Mouse (Mus musculus) hindbrain, embryonic 16.5 days (tissue): ENCODE results near the gene Bean1. TPM values are rescaled to one million over a fixed set of nuclear protein-coding genes. Genes with fewer than 3 reads are reported as not detected.

Source experiments
- ATAC-seq: fragments of 200-750 bp; cut with Nextera tagmentation; 2 replicates; pipeline ENCODE4 v1.8.0; 2017; ENCODE audit warnings: moderate TSS enrichment, moderate library complexity
- H3K27ac ChIP-seq: fragments of 300-500 bp; sonication (generic); 2 replicates; pipeline ENCODE4 v1.5.1; 2014; ENCODE audit warnings: low read depth, mild to moderate bottlenecking, control low read depth, low read length, moderate library complexity
- H3K27me3 ChIP-seq: fragments of 300-500 bp; sonication (generic); replicated peaks from 2 replicates; pipeline ENCODE4 v1.6.1; 2014; ENCODE audit warnings: low read length; ENCODE audit not compliant: control insufficient read depth, insufficient read depth
- H3K36me3 ChIP-seq: fragments of 300-500 bp; sonication (generic); 2 replicates; pipeline ENCODE4 v1.6.1; 2014; ENCODE audit warnings: mild to moderate bottlenecking, low read length, moderate library complexity, mixed read lengths; ENCODE audit not compliant: control insufficient read depth, insufficient read depth
- H3K4me1 ChIP-seq: fragments of 300-500 bp; sonication (generic); 2 replicates; pipeline ENCODE4 v1.6.1; 2014; ENCODE audit warnings: low read depth, low read length; ENCODE audit not compliant: control insufficient read depth, insufficient read depth
- H3K4me2 ChIP-seq: fragments of 300-500 bp; sonication (generic); 2 replicates; pipeline ENCODE4 v1.6.1; 2014; ENCODE audit warnings: mild to moderate bottlenecking, low read length, control low read depth, moderate library complexity
- H3K4me3 ChIP-seq: fragments of 300-500 bp; sonication (generic); 2 replicates; pipeline ENCODE4 v1.5.1; 2014; ENCODE audit warnings: mild to moderate bottlenecking, low read length, control low read depth, moderate library complexity
- H3K9ac ChIP-seq: fragments of 300-500 bp; sonication (generic); 2 replicates; pipeline ENCODE4 v1.6.1; 2014; ENCODE audit warnings: low read depth, mild to moderate bottlenecking, control low read depth, low read length, moderate library complexity
- H3K9me3 ChIP-seq: fragments of 300-500 bp; sonication (generic); 2 replicates; pipeline ENCODE4 v1.6.1; 2014; ENCODE audit warnings: mild to moderate bottlenecking, low read length, moderate library complexity; ENCODE audit not compliant: control insufficient read depth
- WGBS: fragments of 180-500 bp; shearing (Covaris S2); extraction: QIAGEN DNeasy Blood & Tissue Kit; methylation state at CpG from one replicate; pipeline ENCODE4 v1.1.7; 2014; 5-methylcytosine and 5-hydroxymethylcytosine counted together
- polyA plus RNA-seq: library from polyadenylated mRNA; unstranded; fragments of >200 nt; fragmentation: Nextera tagmentation; extraction: Ambion mirVana; gene quantifications from 2 replicates; pipeline ENCODE4 v1.2.1, GENCODE M21; 2015

Gene Bean1
- polyA plus RNA-seq, 1 experiment from 2014 or later: 8.8 TPM

DNA sequence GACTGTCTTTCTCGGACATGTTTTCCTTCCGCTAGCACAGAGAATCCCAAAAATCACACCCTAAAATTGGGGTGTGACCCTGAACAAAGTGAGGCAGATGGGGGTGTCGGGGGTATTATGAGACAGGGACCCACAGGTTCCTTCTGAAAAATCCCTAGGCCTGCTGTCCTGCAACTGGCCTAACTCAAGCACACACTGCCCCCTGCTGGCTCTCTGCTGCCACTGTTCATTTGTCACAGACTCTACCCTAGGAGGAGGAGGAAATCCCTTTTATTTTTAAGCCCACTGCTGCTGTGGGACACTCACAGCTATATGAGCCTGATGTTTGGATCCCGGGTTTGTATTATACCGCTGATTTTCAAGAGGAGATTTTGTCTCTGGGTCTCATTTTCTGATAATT, 49.6 kb downstream of the Bean1 start:
- Histone ChIP-seq H3K27ac (no peak overlapping the region), H3K4me2 (no peak overlapping the region), H3K4me3 (no peak overlapping the region), H3K9ac (no peak overlapping the region), H3K27me3 (no peaks in the 10 kb centered on the region), H3K4me1 (no peaks in the 10 kb centered on the region), H3K9me3 (peaks cover 11% of the 10 kb centered on the region), H3K36me3 (peaks cover 9% of the 10 kb centered on the region)
- ATAC-seq: peak; percentile 66; the same call in 1 of the 2 replicates
- WGBS: 40% methylated on average over 5 of the region's 5 CpGs

DNA sequence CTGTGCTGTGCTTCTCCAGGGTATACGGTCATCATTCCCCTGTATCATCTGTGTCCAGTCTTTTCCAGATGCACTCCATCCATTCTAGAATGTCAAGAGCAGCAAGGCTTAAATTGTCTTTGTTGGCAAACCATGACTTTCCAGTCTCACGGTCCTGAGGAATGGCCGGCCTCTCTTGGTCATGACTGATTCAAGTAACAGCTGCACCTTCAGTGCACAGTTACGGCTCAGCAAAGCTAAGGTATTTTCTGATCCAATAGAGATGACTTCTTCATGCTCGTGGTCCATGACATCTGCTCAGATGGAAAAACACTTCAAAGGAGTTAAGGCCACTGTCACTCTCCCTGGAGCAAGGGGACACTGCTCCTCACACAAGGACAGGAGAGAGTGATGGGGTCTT, 56.8 kb downstream of the Bean1 start:
- Histone ChIP-seq H3K4me1 (no peaks in the 10 kb centered on the region), H3K4me2 (no peak overlapping the region), H3K9me3 (peaks cover 11% of the 10 kb centered on the region), H3K27ac (no peak overlapping the region), H3K9ac (no peak overlapping the region), H3K36me3 (peaks cover 66% of the 10 kb centered on the region), H3K27me3 (no peaks in the 10 kb centered on the region), H3K4me3 (no peak overlapping the region)
- ATAC-seq: no peak
- WGBS: 92% methylated on average over 5 of the region's 5 CpGs

DNA sequence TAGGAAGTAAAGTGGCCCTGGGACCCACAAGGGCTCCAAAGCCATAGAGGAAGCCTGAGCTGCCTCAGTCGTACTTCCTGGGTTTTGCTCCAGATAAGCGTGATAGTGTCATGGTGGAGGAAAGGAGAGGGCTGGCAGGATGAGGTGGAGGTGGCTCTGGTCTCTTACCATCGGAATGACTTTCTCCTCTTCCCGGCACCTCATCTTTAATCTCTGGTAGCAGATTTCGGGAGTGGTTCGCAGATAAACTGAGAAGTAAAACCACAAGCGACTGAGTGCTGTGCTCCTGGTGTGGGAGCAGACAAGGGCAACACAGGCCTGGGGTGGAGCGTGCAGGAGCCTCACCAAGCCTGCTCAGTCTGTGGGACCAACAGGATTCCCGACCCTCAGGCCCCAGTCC, 60.1 kb downstream of the Bean1 start:
- H3K4me3 ChIP-seq: no peak overlapping the region
- 94% methylated on average over 9 of the region's 9 CpGs for WGBS
- H3K27ac ChIP-seq: no peak overlapping the region
- no peaks in the 10 kb centered on the region for H3K9me3 ChIP-seq
- ATAC-seq: no peak
- H3K4me2 ChIP-seq: no peak overlapping the region
- no peaks in the 10 kb centered on the region for H3K4me1 ChIP-seq
- no peak overlapping the region for H3K9ac ChIP-seq
- H3K36me3 ChIP-seq: peaks cover 66% of the 10 kb centered on the region
- H3K27me3 ChIP-seq: no peaks in the 10 kb centered on the region

DNA sequence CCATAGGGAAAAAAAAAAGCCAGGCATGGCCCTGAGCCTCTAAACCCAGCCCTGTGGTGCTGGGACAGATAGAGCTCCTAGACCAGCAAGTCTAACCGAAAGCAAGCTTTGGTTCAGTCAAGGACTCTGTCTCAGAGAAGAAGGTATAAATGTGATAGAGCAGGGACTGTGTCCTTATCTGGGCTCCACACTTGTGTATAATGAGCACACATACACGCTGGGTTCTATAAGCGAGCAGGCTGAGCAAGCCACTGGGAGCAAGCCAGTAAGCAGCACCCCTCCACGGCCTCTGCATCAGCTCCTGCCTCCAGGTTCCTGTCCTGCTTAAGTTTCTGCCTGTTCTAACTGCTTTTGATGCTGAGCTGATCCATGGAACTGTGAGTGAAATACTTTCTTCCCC, 61.8 kb downstream of the Bean1 start:
- ATAC-seq: no peak
- Histone ChIP-seq H3K36me3 (peaks cover 56% of the 10 kb centered on the region), H3K9ac (no peak overlapping the region), H3K9me3 (no peaks in the 10 kb centered on the region), H3K4me1 (no peaks in the 10 kb centered on the region), H3K4me3 (no peak overlapping the region), H3K4me2 (no peak overlapping the region), H3K27me3 (no peaks in the 10 kb centered on the region), H3K27ac (no peak overlapping the region)
- WGBS: 97% methylated on average over 4 of the region's 4 CpGs

DNA sequence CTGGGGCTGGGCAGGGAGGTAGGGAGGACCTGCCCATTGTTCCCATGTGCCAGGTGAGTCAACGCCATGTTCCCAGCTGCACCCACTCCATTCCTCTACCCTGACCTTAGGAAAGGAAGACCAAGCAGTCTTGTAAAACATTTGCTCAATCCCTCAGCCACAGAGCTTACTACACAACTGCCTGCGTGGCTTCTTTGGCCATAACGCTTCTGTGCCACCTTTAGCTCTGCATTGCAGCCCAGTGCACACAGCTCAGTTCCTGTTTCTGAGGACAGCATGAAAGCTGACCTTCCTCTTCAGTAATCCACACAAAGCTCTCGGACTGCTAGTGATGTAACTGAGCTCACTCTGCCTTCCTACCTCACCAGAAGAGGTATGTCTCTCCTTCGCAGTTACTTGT, 62.7 kb downstream of the Bean1 start:
- Histone ChIP-seq H3K4me1 (no peaks in the 10 kb centered on the region), H3K27ac (no peak overlapping the region), H3K9ac (no peak overlapping the region), H3K36me3 (peaks cover 47% of the 10 kb centered on the region), H3K4me2 (no peak overlapping the region), H3K4me3 (no peak overlapping the region), H3K9me3 (no peaks in the 10 kb centered on the region), H3K27me3 (no peaks in the 10 kb centered on the region)
- ATAC-seq: no peak
- WGBS: 98% methylated on average over 5 of the region's 5 CpGs

DNA sequence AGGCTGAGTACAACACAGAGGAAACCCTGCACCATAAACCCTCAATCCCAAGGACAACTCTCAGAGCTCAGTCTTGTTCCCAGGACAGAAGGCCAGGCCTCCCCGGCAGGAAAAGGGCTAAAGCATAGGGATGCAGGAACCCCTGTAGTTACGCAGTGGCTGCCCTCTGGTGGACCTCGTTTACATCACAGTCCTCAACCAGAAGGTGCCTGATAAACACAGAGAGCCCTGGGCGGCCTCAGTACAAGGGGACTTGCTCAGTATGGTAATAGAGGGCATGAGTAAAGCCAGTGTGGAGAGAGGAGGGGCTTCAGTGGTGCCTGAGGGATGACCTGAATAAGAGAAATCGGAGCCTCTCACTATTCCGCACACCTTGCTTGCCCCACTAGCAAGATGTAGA, 64.3 kb downstream of the Bean1 start:
- peaks cover 37% of the 10 kb centered on the region for H3K36me3 ChIP-seq
- H3K4me2 ChIP-seq: no peak overlapping the region
- peak; percentile 69; the same call in 1 of the 2 replicates for ATAC-seq
- no peaks in the 10 kb centered on the region for H3K9me3 ChIP-seq
- H3K9ac ChIP-seq: no peak overlapping the region
- no peak overlapping the region for H3K4me3 ChIP-seq
- no peaks in the 10 kb centered on the region for H3K27me3 ChIP-seq
- H3K27ac ChIP-seq: no peak overlapping the region
- H3K4me1 ChIP-seq: no peaks in the 10 kb centered on the region
- WGBS: 50% methylated on average over 6 of the region's 6 CpGs

DNA sequence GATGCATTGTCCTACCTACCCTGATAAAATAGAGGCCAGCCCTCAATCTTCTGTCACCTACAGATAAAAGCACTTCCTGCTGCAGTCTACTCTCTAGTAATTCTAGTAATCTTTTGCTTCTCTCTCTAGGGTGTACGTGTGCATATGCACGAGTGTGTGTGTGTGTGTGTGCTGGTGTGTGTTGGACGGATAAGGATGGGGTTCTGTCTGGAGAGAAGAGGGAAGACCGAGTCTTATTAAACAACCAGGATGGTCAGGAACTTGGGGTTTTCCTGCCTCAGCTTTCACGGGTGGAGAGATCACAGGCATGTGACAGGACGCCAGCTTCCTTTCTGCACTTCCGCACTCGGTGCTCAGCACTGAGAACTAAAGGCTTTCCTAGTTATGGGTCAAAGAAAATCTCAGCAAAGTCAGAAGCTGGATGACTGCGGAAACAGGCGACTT, 69.2 kb downstream of the Bean1 start:
- Histone ChIP-seq H3K27me3 (no peaks in the 10 kb centered on the region), H3K4me1 (no peaks in the 10 kb centered on the region), H3K9ac (no peak overlapping the region), H3K36me3 (peaks cover 27% of the 10 kb centered on the region), H3K4me2 (no peak overlapping the region), H3K27ac (no peak overlapping the region), H3K9me3 (no peaks in the 10 kb centered on the region), H3K4me3 (no peak overlapping the region)
- 89% methylated on average over 10 of the region's 10 CpGs for WGBS
- no peak for ATAC-seq

DNA sequence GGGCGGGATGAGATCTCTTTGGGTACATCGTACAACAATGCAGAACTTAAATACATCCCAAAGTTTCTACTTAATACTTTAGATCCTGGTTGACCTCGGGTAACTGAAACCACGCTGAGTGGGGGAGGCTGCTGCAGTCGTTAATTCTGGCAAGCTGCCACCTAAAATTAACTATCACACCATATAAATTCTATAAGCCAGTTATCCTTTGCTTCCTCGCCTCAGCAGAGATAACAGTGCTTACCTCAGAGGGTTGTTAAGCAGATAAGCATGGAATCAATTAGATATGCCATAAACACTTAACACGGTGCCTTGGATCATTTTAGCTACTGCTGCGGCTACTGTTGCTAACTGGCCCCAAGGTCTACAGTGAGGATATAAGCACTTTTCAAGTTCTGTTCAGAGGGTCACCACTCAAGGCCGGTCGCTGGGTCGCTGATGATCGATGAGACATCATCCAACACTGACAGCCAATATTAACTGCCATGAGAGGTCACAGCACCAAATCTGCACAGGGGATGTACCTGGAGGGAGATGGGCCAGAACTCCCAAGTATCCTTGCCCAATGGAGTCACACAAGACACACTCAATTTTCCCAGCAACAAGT, 71.9 kb downstream of the Bean1 start:
- Histone ChIP-seq H3K27me3 (no peaks in the 10 kb centered on the region), H3K4me3 (no peak overlapping the region), H3K36me3 (peaks cover 29% of the 10 kb centered on the region), H3K9ac (no peak overlapping the region), H3K27ac (no peak overlapping the region), H3K4me1 (peaks cover 4% of the 10 kb centered on the region; the same call in 1 of the 2 replicates), H3K4me2 (no peak overlapping the region), H3K9me3 (no peaks in the 10 kb centered on the region)
- WGBS: 82% methylated on average over 12 of the region's 12 CpGs
- no peak for ATAC-seq

DNA sequence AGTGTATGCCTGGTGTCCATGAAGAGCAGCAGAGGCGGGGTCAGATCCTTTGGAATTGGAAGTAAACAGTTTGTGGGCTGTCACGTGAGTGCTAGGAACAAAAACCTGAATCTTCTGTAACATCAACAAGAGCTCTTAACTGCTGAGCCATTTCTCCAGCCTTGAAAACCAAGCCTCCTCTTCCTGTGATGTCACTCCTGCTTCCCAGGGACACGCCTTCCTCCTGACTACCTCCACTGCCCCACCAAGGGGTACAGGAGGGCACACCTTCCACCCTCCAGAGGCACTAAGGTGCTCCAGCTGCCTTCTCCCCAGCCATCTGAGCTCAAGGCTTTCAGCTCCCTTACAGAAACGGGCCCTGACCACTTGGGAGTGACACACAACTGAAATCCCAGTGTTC, 76.4 kb downstream of the Bean1 start:
- Histone ChIP-seq H3K27ac (no peak overlapping the region), H3K27me3 (no peaks in the 10 kb centered on the region), H3K9ac (0 out of 2 replicates have a peak overlapping the region, but pooled peaks have one; percentile 14), H3K4me1 (peaks cover 16% of the 10 kb centered on the region), H3K4me3 (no peak overlapping the region), H3K4me2 (no peak overlapping the region; the same call in 1 of the 2 replicates), H3K36me3 (peaks cover 14% of the 10 kb centered on the region), H3K9me3 (no peaks in the 10 kb centered on the region)
- WGBS: 74% methylated on average over 4 of the region's 4 CpGs
- no peak for ATAC-seq
